Mouse (Mus musculus): Measurements from ENCODE around the gene Spsb3. TPM values are rescaled to one million over a fixed set of nuclear protein-coding genes. Genes with fewer than 3 reads are reported as not detected.

Gene Spsb3
- total RNA-seq, 2 experiments from 2014 or later, result 60.3 to 60.7 TPM

GRCm38 (mm10) chr17:24873695-24874404 is 12.6 kb upstream of the Spsb3 start:
- DNase-seq (ENCODE audit: low spot score in 2 of 2), result no peak

DNA sequence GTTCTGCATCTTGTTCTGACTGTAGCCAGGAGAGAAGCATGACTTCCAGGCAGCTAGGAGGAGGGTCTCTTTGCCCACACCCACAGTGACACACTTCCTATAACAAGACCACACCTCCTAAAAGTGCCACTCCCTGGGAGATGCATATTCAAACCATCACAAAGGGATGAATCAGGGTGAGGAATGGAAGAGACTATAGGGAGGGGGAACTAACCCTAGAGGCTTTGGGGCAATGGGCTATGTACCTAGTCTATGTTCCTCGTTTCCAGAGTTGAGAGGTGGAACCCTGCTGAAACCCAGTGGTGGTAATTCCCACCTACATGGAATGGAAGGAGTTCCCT is 12.1 kb upstream of the Spsb3 start:
- DNase-seq (ENCODE audit: low spot score in 2 of 2), result no peak

GRCm38 (mm10) chr17:24874989-24875388 is 11.5 kb upstream of the Spsb3 start:
- no peak for DNase-seq (ENCODE audit: low spot score in 2 of 2)

GRCm38 (mm10) chr17:24877336-24878116 is 8.9 kb upstream of the Spsb3 start:
- DNase-seq (ENCODE audit: low spot score in 2 of 2), result no peak

DNA sequence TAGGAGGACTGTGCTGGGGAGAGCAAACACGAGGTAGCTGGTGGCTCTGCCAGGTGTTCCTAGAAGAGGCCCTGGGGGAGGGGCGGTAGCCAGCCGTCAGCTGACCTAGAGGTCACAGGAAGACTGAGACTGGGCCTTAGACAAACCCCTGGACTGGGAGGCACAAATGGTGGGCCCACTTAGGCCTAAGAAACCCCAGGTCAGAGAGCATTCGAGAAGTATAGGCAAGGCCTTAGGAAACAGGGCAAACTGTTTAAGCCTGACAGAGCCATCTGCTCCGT is 8.4 kb upstream of the Spsb3 start:
- no peak for DNase-seq (ENCODE audit: low spot score in 2 of 2)

- no peak for DNase-seq (ENCODE audit: low spot score in 2 of 2)
Observed at GRCm38 (mm10) chr17:24878531-24878930, 7.9 kb upstream of the Spsb3 start.

- DNase-seq (ENCODE audit: low spot score in 2 of 2), result no peak
Observed at GRCm38 (mm10) chr17:24881738-24882440, 4.6 kb upstream of the Spsb3 start.

DNA sequence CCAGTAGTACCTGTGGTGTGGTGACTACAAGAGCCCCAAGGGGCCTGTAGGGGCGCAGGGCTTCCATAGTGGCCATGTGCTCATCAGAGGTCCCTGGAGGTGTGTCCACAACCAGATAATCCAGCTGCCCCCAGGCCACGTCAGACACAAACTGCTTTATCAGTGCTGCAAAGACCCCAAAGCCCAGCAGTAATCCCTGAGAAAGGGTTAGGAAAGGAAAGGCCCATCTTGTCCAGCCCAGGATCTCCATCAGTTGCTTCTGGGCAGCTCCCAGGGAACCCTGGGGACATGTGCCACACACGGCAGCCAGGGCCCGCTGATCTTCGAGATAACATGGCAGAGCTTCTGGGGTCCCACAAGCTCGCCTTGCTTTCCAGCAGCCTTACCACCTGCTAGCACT is 2.1 kb upstream of the Spsb3 start:
- DNase-seq (ENCODE audit: low spot score in 2 of 2), result no peak

DNA sequence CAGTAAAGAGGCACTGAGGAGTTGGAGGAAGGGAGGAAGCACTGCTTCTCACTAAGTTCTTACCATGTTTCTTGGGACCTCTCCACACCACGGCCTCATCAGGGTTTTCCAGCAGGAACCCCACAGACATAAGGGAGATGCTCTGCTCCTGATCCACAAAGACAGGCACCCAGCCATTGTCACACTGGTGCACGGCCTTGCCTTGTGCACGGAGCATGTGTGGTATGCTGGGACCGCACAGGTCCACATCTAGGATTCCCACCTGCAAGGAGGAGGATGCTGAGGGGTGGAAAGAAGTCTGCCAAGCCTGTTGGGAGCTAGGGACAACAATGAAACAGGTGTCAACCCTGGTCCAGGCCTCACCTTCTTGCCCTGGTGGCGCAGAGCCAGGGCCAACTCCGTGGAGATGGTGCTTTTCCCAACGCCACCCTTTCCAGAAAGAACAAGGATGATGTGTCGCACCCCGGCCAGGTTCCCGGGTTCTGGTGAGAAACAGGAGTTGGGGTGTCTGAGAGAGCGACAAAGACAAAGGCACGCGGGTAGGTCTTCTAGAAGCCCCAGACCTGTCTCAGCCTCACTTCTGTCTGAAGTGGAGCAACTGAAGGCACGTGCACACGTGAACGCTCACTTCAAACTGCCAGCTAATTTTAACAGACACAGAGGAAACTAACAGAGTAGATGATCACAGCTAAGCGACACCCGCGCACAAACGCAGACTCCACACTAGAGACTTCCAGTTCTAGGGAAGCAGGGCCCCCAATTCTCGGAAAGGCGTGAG is 898 bp upstream of the Spsb3 start:
- no peak for DNase-seq (ENCODE audit: low spot score in 2 of 2)

GRCm38 (mm10) chr17:24886932-24887271 is 459 bp downstream of the Spsb3 start:
- DNase-seq (ENCODE audit: low spot score in 2 of 2), result no peak

GRCm38 (mm10) chr17:24887291-24888080 is 1.0 kb downstream of the Spsb3 start:
- DNase-seq (ENCODE audit: low spot score in 2 of 2), result no peak

- DNase-seq (ENCODE audit: low spot score in 2 of 2), result no peak
Observed at GRCm38 (mm10) chr17:24888862-24889261, 2.4 kb downstream of the Spsb3 start.

DNA sequence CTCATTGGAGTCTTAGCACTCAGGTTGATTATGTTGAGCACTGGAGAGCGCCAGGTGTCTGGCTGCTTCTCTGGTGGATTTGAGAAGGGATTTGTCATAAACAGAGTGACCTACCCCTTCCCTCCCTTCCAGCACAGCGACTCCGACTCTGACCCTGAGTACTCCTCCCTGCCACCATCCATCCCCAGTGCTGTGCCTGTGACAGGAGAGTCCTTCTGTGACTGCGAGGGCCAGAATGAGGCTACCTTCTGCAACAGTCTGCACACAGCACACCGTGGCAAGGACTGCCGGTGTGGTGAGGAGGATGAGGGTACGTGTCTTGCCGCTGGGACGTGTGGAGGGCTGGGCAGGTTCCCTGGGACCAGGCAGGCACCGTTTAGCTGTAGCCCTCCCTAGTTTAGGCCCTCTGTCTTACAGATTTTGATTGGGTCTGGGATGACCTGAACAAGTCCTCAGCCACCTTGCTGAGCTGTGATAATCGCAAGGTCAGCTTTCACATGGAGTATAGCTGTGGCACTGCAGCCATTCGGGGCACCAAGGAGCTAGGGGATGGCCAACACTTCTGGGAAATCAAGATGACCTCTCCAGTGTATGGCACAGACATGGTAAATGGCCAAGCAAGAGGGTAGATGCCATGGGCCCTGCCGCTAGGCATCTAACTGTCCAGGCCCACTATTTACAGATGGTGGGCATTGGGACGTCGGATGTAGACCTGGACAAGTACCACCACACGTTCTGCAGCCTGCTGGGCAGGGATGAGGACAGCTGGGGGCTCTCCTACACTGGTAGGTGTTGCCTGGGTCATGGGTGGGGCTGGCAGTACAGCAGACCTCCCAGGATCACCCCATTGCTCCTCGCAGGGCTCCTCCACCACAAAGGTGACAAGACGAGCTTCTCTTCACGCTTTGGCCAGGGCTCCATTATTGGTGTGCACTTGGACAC is 4.0 kb downstream of the Spsb3 start:
- DNase-seq (ENCODE audit: low spot score in 2 of 2), result no peak

DNA sequence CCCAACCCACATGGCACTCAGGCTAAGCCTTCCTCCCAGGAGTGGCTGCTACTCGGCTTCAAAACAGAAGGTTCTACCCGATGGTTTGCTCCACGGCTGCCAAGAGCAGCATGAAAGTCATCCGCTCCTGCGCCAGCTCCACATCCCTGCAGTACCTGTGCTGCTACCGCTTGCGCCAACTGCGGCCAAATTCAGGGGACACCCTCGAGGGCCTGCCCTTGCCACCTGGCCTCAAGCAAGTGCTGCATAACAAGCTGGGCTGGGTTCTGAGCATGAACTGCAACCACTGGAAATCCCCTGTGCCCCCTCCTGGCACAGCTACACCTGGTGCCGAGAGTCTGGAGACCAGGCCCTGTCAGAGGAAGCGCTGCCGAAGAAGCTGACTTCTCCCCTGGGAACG is 4.9 kb downstream of the Spsb3 start:
- DNase-seq (ENCODE audit: low spot score in 2 of 2), result no peak

DNA sequence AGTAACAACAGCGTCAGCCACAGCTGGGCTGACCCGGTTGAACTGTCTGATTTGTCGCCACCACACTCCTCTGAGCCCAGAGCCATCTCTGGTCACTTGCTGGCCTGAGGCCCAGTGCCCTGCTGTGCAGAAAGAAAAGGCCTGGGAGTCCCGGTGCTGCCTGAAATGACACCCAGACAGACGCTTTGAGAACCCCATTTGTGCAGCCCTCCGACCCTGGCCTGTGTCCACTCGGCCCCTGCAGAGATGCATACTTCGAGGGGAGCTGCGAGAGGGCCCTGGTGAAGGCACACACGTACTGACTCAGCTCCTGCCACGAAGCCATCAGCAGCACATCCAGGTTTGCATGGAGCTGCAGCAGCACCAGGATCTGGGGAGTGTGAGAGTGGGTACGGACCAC is 6.3 kb downstream of the Spsb3 start:
- no peak for DNase-seq (ENCODE audit: low spot score in 2 of 2)

DNA sequence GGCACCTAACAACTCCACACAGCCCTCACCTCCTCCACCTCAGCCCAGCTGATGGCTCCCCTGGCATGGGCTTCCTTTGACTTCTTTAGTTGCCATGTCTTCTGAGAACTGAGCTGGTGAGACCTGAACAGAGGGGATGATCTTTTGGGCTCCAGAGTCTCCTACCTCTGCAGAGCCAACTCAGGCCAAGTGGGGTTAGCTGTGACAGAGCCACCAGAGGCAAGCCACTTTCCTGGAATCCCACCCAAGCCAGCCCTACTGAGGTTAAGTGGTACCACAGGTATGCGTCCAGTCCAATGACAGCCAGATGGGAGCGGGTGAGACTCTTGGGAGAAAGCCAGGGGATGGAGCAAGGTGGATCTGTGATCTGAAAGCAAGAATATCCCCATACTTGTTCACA is 6.8 kb downstream of the Spsb3 start:
- DNase-seq (ENCODE audit: low spot score in 2 of 2), result no peak

GRCm38 (mm10) chr17:24894061-24894994 is 7.9 kb downstream of the Spsb3 start:
- no peak for DNase-seq (ENCODE audit: low spot score in 2 of 2)

DNA sequence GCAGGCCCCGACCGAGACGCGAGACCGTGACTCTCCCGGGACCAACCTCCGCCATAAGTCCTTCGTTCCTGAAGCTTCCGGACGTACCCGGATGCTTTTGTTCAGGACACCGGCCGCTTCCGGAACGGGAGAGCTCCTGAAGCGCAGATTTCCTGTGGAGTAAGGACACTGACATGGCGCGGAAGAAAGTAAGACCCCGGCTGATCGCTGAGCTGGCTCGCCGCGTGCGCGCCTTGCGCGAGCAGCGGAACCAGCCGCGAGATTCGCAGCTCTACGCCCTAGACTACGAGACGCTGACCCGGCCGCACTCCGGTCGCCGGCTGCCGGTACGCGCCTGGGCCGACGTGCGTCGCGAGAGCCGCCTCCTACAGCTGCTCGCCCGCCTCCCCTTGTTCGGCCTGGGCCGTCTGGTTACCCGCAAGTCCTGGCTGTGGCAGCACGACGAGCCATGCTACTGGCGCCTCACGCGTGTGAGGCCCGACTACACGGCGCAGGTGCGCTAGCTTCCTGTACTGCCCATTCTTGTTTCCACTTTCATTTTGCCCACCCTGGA is 8.6 kb downstream of the Spsb3 start, which contains the start of the genes Eme2 and Mrps34:
Gene Eme2, minus strand, starts transcription at position 93 of the 553 bp plus-strand sequence.
Gene Mrps34, plus strand, starts transcription at position 122 of the 553 bp plus-strand sequence.
- peak; percentile 82 to 89 for DNase-seq (ENCODE audit: low spot score in 2 of 2)
